Mouse (Mus musculus) liver, embryonic 15.5 days (tissue): ENCODE measurements at regions not wholly inside any gene's neighbourhood (a gene's known extent, or its start where the extent isn't known, plus 50 kb on each side); places are given as distances from the start of the nearest gene placed in this dataset.
"Not testable (repeated sequence)": the region's sequence is repeated elsewhere in the genome, so short reads cannot be mapped to it uniquely, and the experiment has no call there.

ENCODE experiments used
- ATAC-seq: fragments of 200-750 bp; cut with Nextera tagmentation; 2 replicates; pipeline ENCODE4 v1.8.0; 2017; ENCODE audit warnings: moderate number of reproducible peaks, mild to moderate bottlenecking, moderate library complexity; ENCODE audit not compliant: insufficient read depth
- H3K27ac ChIP-seq: fragments of 300-500 bp; sonication (generic); replicated peaks from 2 replicates; pipeline ENCODE4 v1.5.1; 2015; ENCODE audit warnings: mild to moderate bottlenecking, inconsistent platforms
- H3K27me3 ChIP-seq: fragments of 300-500 bp; sonication (generic); 2 replicates; pipeline ENCODE4 v1.6.1; 2015; ENCODE audit warnings: mild to moderate bottlenecking, inconsistent platforms
- H3K36me3 ChIP-seq: fragments of 300-500 bp; sonication (generic); replicated peaks from 2 replicates; pipeline ENCODE4 v1.6.1; 2015; ENCODE audit warnings: moderate library complexity, mild to moderate bottlenecking, inconsistent platforms
- H3K4me1 ChIP-seq: fragments of 300-500 bp; sonication (generic); replicated peaks from 2 replicates; pipeline ENCODE4 v1.6.1; 2015; ENCODE audit warnings: inconsistent platforms
- H3K4me2 ChIP-seq: fragments of 300-500 bp; sonication (generic); 2 replicates; pipeline ENCODE4 v1.6.1; 2015; ENCODE audit warnings: moderate library complexity, mild to moderate bottlenecking, inconsistent platforms
- H3K4me3 ChIP-seq: fragments of 300-500 bp; sonication (generic); replicated peaks from 2 replicates; pipeline ENCODE4 v1.5.1; 2015; ENCODE audit warnings: mild to moderate bottlenecking, inconsistent platforms
- H3K9ac ChIP-seq: fragments of 300-500 bp; sonication (generic); 2 replicates; pipeline ENCODE4 v1.6.1; 2015; ENCODE audit warnings: moderate library complexity, mild to moderate bottlenecking, inconsistent platforms
- H3K9me3 ChIP-seq: fragments of 300-500 bp; sonication (generic); replicated peaks from 2 replicates; pipeline ENCODE4 v1.6.1; 2016; ENCODE audit warnings: inconsistent platforms
- WGBS: fragments of 180-500 bp; shearing (Covaris S2); methylation state at CpG from one replicate; pipeline ENCODE4 v1.1.7; 2015; ENCODE audit warnings: mixed read lengths; ENCODE audit not compliant: insufficient replicate concordance; 5-methylcytosine and 5-hydroxymethylcytosine counted together

GRCm38 (mm10) chr7:111168546-111169233, 85.9 kb upstream of the Eif4g2 start:
- H3K27ac ChIP-seq, H3K4me3 ChIP-seq, H3K4me1 ChIP-seq, H3K4me2 ChIP-seq, H3K9me3 ChIP-seq, H3K36me3 ChIP-seq, H3K27me3 ChIP-seq, ATAC-seq, H3K9ac ChIP-seq: not testable (repeated sequence)
- WGBS, result 78% methylated on average over 3 of the region's 3 CpGs

- H3K36me3 ChIP-seq, result no peaks in the 10 kb centered on the region
- no peaks in the 10 kb centered on the region for H3K9me3 ChIP-seq
- H3K27me3 ChIP-seq, result peaks cover 5% of the 10 kb centered on the region; the same call in 1 of the 2 replicates
- 66% methylated on average over 3 of the region's 3 CpGs for WGBS
- H3K9ac ChIP-seq, result no peak overlapping the region
- no peaks in the 10 kb centered on the region for H3K4me1 ChIP-seq
- no peak overlapping the region for H3K4me2 ChIP-seq
- no peak overlapping the region for H3K4me3 ChIP-seq
- no peak overlapping the region for H3K27ac ChIP-seq
- no peak for ATAC-seq
These were observed 82.2 kb upstream of the Eif4g2 start for GRCm38 (mm10) chr7:111164994-111165393.

GRCm38 (mm10) chr7:111164276-111164675, 81.4 kb upstream of the Eif4g2 start:
- Histone ChIP-seq H3K27me3 (peaks cover 5% of the 10 kb centered on the region; the same call in 1 of the 2 replicates), H3K27ac (no peak overlapping the region), H3K4me3 (no peak overlapping the region), H3K4me1 (no peaks in the 10 kb centered on the region), H3K36me3 (no peaks in the 10 kb centered on the region), H3K9me3 (no peaks in the 10 kb centered on the region), H3K4me2 (no peak overlapping the region), H3K9ac (no peak overlapping the region)
- ATAC-seq, result no peak
- WGBS, result 60% methylated on average over 3 of the region's 3 CpGs

- H3K4me3 ChIP-seq, result no peak overlapping the region
- H3K4me2 ChIP-seq, result no peak overlapping the region
- H3K9me3 ChIP-seq, result no peaks in the 10 kb centered on the region
- H3K9ac ChIP-seq, result no peak overlapping the region
- H3K27me3 ChIP-seq, result peaks cover 5% of the 10 kb centered on the region; the same call in 1 of the 2 replicates
- 31% methylated on average over 3 of the region's 3 CpGs for WGBS
- H3K4me1 ChIP-seq, result no peaks in the 10 kb centered on the region
- no peaks in the 10 kb centered on the region for H3K36me3 ChIP-seq
- H3K27ac ChIP-seq, result no peak overlapping the region
- ATAC-seq, result no peak
These were observed 81.0 kb upstream of the Eif4g2 start for GRCm38 (mm10) chr7:111163861-111164260.

GRCm38 (mm10) chr7:111163321-111163720, 80.5 kb upstream of the Eif4g2 start:
- Histone ChIP-seq H3K9ac (no peak overlapping the region), H3K36me3 (no peaks in the 10 kb centered on the region), H3K4me3 (no peak overlapping the region), H3K9me3 (no peaks in the 10 kb centered on the region), H3K27me3 (peaks cover 5% of the 10 kb centered on the region; the same call in 1 of the 2 replicates), H3K4me2 (no peak overlapping the region), H3K4me1 (no peaks in the 10 kb centered on the region), H3K27ac (no peak overlapping the region)
- ATAC-seq, result no peak
- WGBS, result 74% methylated on average over 8 of the region's 8 CpGs

GRCm38 (mm10) chr7:111158791-111159286, 76.0 kb upstream of the Eif4g2 start:
- Histone ChIP-seq H3K4me1 (peaks cover 11% of the 10 kb centered on the region; the same call in 1 of the 2 replicates), H3K27ac (no peak overlapping the region), H3K27me3 (peaks cover 12% of the 10 kb centered on the region), H3K9me3 (no peaks in the 10 kb centered on the region), H3K4me2 (no peak overlapping the region), H3K4me3 (no peak overlapping the region), H3K9ac (no peak overlapping the region), H3K36me3 (no peaks in the 10 kb centered on the region)
- ATAC-seq, result no peak
- WGBS, result 54% methylated on average over 6 of the region's 6 CpGs

GRCm38 (mm10) chr7:111157754-111158325, 75.0 kb upstream of the Eif4g2 start:
- no peak for ATAC-seq
- H3K9me3 ChIP-seq, result no peaks in the 10 kb centered on the region
- H3K27me3 ChIP-seq, result peaks cover 12% of the 10 kb centered on the region
- WGBS, result 75% methylated on average over 9 of the region's 9 CpGs
- no peak overlapping the region for H3K4me2 ChIP-seq
- no peak overlapping the region for H3K4me3 ChIP-seq
- H3K4me1 ChIP-seq, result peaks cover 11% of the 10 kb centered on the region; the same call in 1 of the 2 replicates
- no peaks in the 10 kb centered on the region for H3K36me3 ChIP-seq
- H3K27ac ChIP-seq, result no peak overlapping the region
- H3K9ac ChIP-seq, result no peak overlapping the region

- Histone ChIP-seq H3K4me1 (peaks cover 11% of the 10 kb centered on the region; the same call in 1 of the 2 replicates), H3K4me2 (no peak overlapping the region), H3K4me3 (no peak overlapping the region), H3K9ac (no peak overlapping the region), H3K27me3 (peaks cover 14% of the 10 kb centered on the region), H3K36me3 (no peaks in the 10 kb centered on the region), H3K27ac (no peak overlapping the region), H3K9me3 (no peaks in the 10 kb centered on the region)
- 56% methylated on average over 6 of the region's 6 CpGs for WGBS
- ATAC-seq, result no peak
These were observed 74.5 kb upstream of the Eif4g2 start for GRCm38 (mm10) chr7:111157287-111157686.

GRCm38 (mm10) chr7:111156472-111157231, 73.8 kb upstream of the Eif4g2 start:
- no peak overlapping the region for H3K4me2 ChIP-seq
- no peak overlapping the region for H3K4me3 ChIP-seq
- no peak overlapping the region for H3K27ac ChIP-seq
- H3K27me3 ChIP-seq, result peaks cover 15% of the 10 kb centered on the region
- ATAC-seq, result no peak
- H3K9ac ChIP-seq, result no peak overlapping the region
- WGBS, result 43% methylated on average over 8 of the region's 8 CpGs
- H3K36me3 ChIP-seq, result no peaks in the 10 kb centered on the region
- H3K9me3 ChIP-seq, result no peaks in the 10 kb centered on the region
- H3K4me1 ChIP-seq, result peaks cover 11% of the 10 kb centered on the region; the same call in 1 of the 2 replicates

GRCm38 (mm10) chr7:111155995-111156394, 73.2 kb upstream of the Eif4g2 start:
- Histone ChIP-seq H3K9me3 (no peaks in the 10 kb centered on the region), H3K9ac (no peak overlapping the region), H3K27ac (no peak overlapping the region), H3K4me2 (no peak overlapping the region), H3K36me3 (no peaks in the 10 kb centered on the region), H3K4me1 (peaks cover 11% of the 10 kb centered on the region; the same call in 1 of the 2 replicates), H3K27me3 (peaks cover 12% of the 10 kb centered on the region), H3K4me3 (no peak overlapping the region)
- 29% methylated on average over 6 of the region's 6 CpGs for WGBS
- ATAC-seq, result no peak

GRCm38 (mm10) chr7:111154217-111154616, 71.4 kb upstream of the Eif4g2 start:
- WGBS, result 75% methylated on average over 13 of the region's 13 CpGs
- ATAC-seq, result no peak
- H3K27me3 ChIP-seq, result peaks cover 17% of the 10 kb centered on the region

More at GRCm38 (mm10) chr7:111154217-111154616, 71.4 kb upstream of the Eif4g2 start:
- Histone ChIP-seq H3K9ac (no peak overlapping the region), H3K4me3 (no peak overlapping the region), H3K27ac (no peak overlapping the region), H3K36me3 (no peaks in the 10 kb centered on the region), H3K4me2 (no peak overlapping the region), H3K4me1 (peaks cover 11% of the 10 kb centered on the region; the same call in 1 of the 2 replicates), H3K9me3 (no peaks in the 10 kb centered on the region)
